Mouse (Mus musculus): Measurements from ENCODE around the gene Atoh8.

Gene Atoh8

GRCm38 (mm10) chr6:72190577-72190976, 44.8 kb downstream of the Atoh8 start:
- in situ Hi-C loops (cut with MboI, MseI), result no loop called here

GRCm38 (mm10) chr6:72190120-72190519, 45.3 kb downstream of the Atoh8 start:
- in situ Hi-C loops (cut with MboI, MseI), result no loop called here

- in situ Hi-C loops (cut with MboI, MseI), result no loop called here
Measured at GRCm38 (mm10) chr6:72189061-72189863, 46.1 kb downstream of the Atoh8 start.

- in situ Hi-C loops (cut with MboI, MseI), result no loop called here
Measured at GRCm38 (mm10) chr6:72186809-72187208, 48.6 kb downstream of the Atoh8 start.

GRCm38 (mm10) chr6:72185893-72186490, 49.4 kb downstream of the Atoh8 start:
- in situ Hi-C loops (cut with MboI, MseI), result no loop called here

- in situ Hi-C loops (cut with MboI, MseI), result loop anchor here (5.0 kb wide), 1 partner anchor 63 kb away; no protein-coding TSS in a partner anchor
Measured at GRCm38 (mm10) chr6:72184576-72184975, 50.8 kb downstream of the Atoh8 start.

- in situ Hi-C loops (cut with MboI, MseI), result loop anchor here (5.0 kb wide), 1 partner anchor 67 kb away; no protein-coding TSS in a partner anchor
Measured at GRCm38 (mm10) chr6:72179562-72180502, 55.5 kb downstream of the Atoh8 start.

GRCm38 (mm10) chr6:72179006-72179405, 56.4 kb downstream of the Atoh8 start:
- in situ Hi-C loops (cut with MboI, MseI), result no loop called here

- in situ Hi-C loops (cut with MboI, MseI), result no loop called here
Measured at GRCm38 (mm10) chr6:72177417-72177816, 58.0 kb downstream of the Atoh8 start.

GRCm38 (mm10) chr6:72176004-72176403, 59.4 kb downstream of the Atoh8 start:
- in situ Hi-C loops (cut with MboI, MseI), result no loop called here

- in situ Hi-C loops (cut with MboI, MseI), result no loop called here
Measured at GRCm38 (mm10) chr6:72175419-72175818, 60.0 kb downstream of the Atoh8 start.

- in situ Hi-C loops (cut with MboI, MseI), result no loop called here
Measured at GRCm38 (mm10) chr6:72173350-72173749, 62.0 kb downstream of the Atoh8 start.

- in situ Hi-C loops (cut with MboI, MseI), result no loop called here
Measured at GRCm38 (mm10) chr6:72171391-72171790, 64.0 kb downstream of the Atoh8 start.

- in situ Hi-C loops (cut with MboI, MseI), result loop anchor here (5.0 to 10.0 kb wide), 2 partner anchors 161 to 239 kb away; no protein-coding TSS in a partner anchor
Measured at GRCm38 (mm10) chr6:72165907-72166306, 69.5 kb downstream of the Atoh8 start.

- in situ Hi-C loops (cut with MboI, MseI), result loop anchor here (5.0 to 10.0 kb wide), 3 partner anchors 160 to 297 kb away; no protein-coding TSS in a partner anchor
Measured at GRCm38 (mm10) chr6:72164321-72165275, 70.8 kb downstream of the Atoh8 start.

- in situ Hi-C loops (cut with MboI, MseI), result loop anchor here (5.0 to 10.0 kb wide), 2 partner anchors 158 to 295 kb away; no protein-coding TSS in a partner anchor
Measured at GRCm38 (mm10) chr6:72162155-72162890, 73.1 kb downstream of the Atoh8 start.

GRCm38 (mm10) chr6:72161751-72162150, 73.6 kb downstream of the Atoh8 start:
- in situ Hi-C loops (cut with MboI, MseI), result loop anchor here (5.0 to 10.0 kb wide), 2 partner anchors 157 to 294 kb away; no protein-coding TSS in a partner anchor

GRCm38 (mm10) chr6:72160991-72161390, 74.4 kb downstream of the Atoh8 start:
- in situ Hi-C loops (cut with MboI, MseI), result loop anchor here (5.0 to 10.0 kb wide), 2 partner anchors 156 to 294 kb away; no protein-coding TSS in a partner anchor

- in situ Hi-C loops (cut with MboI, MseI), result loop anchor here (5.0 to 10.0 kb wide), 2 partner anchors 155 to 293 kb away; no protein-coding TSS in a partner anchor
Measured at GRCm38 (mm10) chr6:72159861-72160395, 75.4 kb downstream of the Atoh8 start.

Data from T-helper 2 cell (primary cell).